Mouse (Mus musculus): ENCODE measurements at regions not wholly inside any gene's neighbourhood (a gene's known extent, or its start where the extent isn't known, plus 50 kb on each side); places are given as distances from the start of the nearest gene placed in this dataset.

GRCm38 (mm10) chr2:128521701-128522443, 69.1 kb upstream of the Spdye4c start:
- no peak for TF ChIP-seq MYOG (IDR thresholded peaks at IDR 0.05; ENCODE audit: control insufficient read depth, extremely low read depth, insufficient read length)
- no peak for TF ChIP-seq CEBPB (IDR thresholded peaks at IDR 0.05; ENCODE audit: low read depth)
- TF ChIP-seq USF1 (IDR thresholded peaks at IDR 0.05; ENCODE audit: low read depth) = no peak
- TF ChIP-seq CTCF (IDR thresholded peaks at IDR 0.05; ENCODE audit: control insufficient read depth, insufficient read depth, insufficient read length) = no peak
- TF ChIP-seq FOSL1 (IDR thresholded peaks at IDR 0.05; ENCODE audit: insufficient read depth, low read length, poor library complexity, severe bottlenecking) = no peak
- TF ChIP-seq MYOD1 (IDR thresholded peaks at IDR 0.05; ENCODE audit: control insufficient read depth, insufficient read length, low read depth) = no peak
- no peak for TF ChIP-seq MAX (IDR thresholded peaks at IDR 0.05)
- H3ac ChIP-seq (ENCODE audit: control insufficient read depth, insufficient read length, low read depth) = no peak overlapping the region
- no peaks in the 10 kb centered on the region for H3K79me3 ChIP-seq (ENCODE audit: low read depth)
- H3K79me2 ChIP-seq (ENCODE audit: control insufficient read depth, insufficient read depth) = no peaks in the 10 kb centered on the region
- H3K27me3 ChIP-seq (ENCODE audit: control insufficient read depth, insufficient read depth, insufficient read length) = no peaks in the 10 kb centered on the region
- no peaks in the 10 kb centered on the region for H3K36me3 ChIP-seq (ENCODE audit: control insufficient read depth, insufficient read depth)
- no peak overlapping the region for H3K4me3 ChIP-seq (ENCODE audit: insufficient read depth, poor library complexity, severe bottlenecking)

- H3K36me3 ChIP-seq (ENCODE audit: control insufficient read depth, insufficient read depth) = no peaks in the 10 kb centered on the region
- no peak for TF ChIP-seq CTCF (IDR thresholded peaks at IDR 0.05; ENCODE audit: control insufficient read depth, insufficient read depth, insufficient read length)
- TF ChIP-seq FOSL1 (IDR thresholded peaks at IDR 0.05; ENCODE audit: insufficient read depth, low read length, poor library complexity, severe bottlenecking) = no peak
- TF ChIP-seq MYOG (IDR thresholded peaks at IDR 0.05; ENCODE audit: control insufficient read depth, extremely low read depth, insufficient read length) = no peak
- TF ChIP-seq MYOD1 (IDR thresholded peaks at IDR 0.05; ENCODE audit: control insufficient read depth, insufficient read length, low read depth) = no peak
- TF ChIP-seq CEBPB (IDR thresholded peaks at IDR 0.05; ENCODE audit: low read depth) = no peak
- no peak for TF ChIP-seq MAX (IDR thresholded peaks at IDR 0.05)
- no peak for TF ChIP-seq USF1 (IDR thresholded peaks at IDR 0.05; ENCODE audit: low read depth)
- no peak overlapping the region for H3ac ChIP-seq (ENCODE audit: control insufficient read depth, insufficient read length, low read depth)
- H3K27me3 ChIP-seq (ENCODE audit: control insufficient read depth, insufficient read depth, insufficient read length) = no peaks in the 10 kb centered on the region
- no peaks in the 10 kb centered on the region for H3K79me2 ChIP-seq (ENCODE audit: control insufficient read depth, insufficient read depth)
- H3K4me3 ChIP-seq (ENCODE audit: insufficient read depth, poor library complexity, severe bottlenecking) = no peak overlapping the region
- no peaks in the 10 kb centered on the region for H3K79me3 ChIP-seq (ENCODE audit: low read depth)
Observed at GRCm38 (mm10) chr2:128523425-128524108, 67.4 kb upstream of the Spdye4c start.

DNA sequence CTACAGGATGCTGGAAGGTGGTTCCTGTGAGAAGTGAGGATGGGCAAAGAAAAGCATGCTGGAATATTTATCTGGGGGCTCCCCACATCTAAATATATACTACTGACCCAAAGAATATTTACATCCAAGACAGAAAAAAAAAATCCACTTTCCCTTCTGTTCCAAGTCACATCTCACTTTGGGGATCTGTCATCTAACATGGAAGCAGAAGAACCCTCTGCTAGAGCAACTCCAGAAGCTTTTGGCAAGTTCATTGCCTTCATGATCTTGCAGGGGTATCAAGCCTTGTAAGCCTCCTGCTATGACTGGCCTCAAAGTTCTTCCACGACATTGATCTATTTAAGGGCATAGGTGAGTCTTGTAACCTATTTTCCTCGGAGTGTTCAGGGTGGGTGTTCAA, 64.9 kb upstream of the Spdye4c start:
- H3K79me2 ChIP-seq (ENCODE audit: control insufficient read depth, insufficient read depth) = no peaks in the 10 kb centered on the region
- H3K36me3 ChIP-seq (ENCODE audit: control insufficient read depth, insufficient read depth) = no peaks in the 10 kb centered on the region
- H3K27me3 ChIP-seq (ENCODE audit: control insufficient read depth, insufficient read depth, insufficient read length) = no peaks in the 10 kb centered on the region
- TF ChIP-seq CTCF (IDR thresholded peaks at IDR 0.05; ENCODE audit: control insufficient read depth, insufficient read depth, insufficient read length) = no peak
- TF ChIP-seq MYOG (IDR thresholded peaks at IDR 0.05; ENCODE audit: control insufficient read depth, extremely low read depth, insufficient read length) = no peak
- no peak for TF ChIP-seq USF1 (IDR thresholded peaks at IDR 0.05; ENCODE audit: low read depth)
- TF ChIP-seq MAX (IDR thresholded peaks at IDR 0.05) = no peak
- no peak overlapping the region for H3ac ChIP-seq (ENCODE audit: control insufficient read depth, insufficient read length, low read depth)
- no peaks in the 10 kb centered on the region for H3K79me3 ChIP-seq (ENCODE audit: low read depth)
- H3K4me3 ChIP-seq (ENCODE audit: insufficient read depth, poor library complexity, severe bottlenecking) = no peak overlapping the region

DNA sequence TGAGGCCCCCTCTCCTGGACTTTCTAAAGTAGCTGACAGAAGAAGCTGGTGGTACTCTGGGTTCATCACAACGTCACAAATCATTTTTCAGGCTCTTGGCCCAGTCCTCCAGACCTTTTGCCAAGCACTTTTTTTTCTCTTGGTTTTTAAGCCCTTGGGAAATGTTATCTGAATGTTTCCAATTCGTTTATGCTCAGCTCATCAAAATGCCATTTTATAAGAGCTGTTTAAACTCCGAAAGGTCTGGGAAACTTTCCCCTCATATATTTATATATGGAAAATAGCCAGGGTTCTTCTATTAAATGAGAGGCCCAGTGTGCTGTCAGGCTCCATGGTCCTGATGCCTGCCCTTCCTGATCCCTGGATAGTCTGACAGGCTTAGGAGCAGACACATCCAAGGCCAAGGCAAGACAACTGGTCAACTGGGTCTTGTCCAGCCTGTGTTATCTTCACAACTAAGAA, 64.1 kb upstream of the Spdye4c start:
- Histone ChIP-seq H3K36me3 (ENCODE audit: control insufficient read depth, insufficient read depth) (no peaks in the 10 kb centered on the region), H3K4me3 (ENCODE audit: insufficient read depth, poor library complexity, severe bottlenecking) (no peak overlapping the region), H3ac (ENCODE audit: control insufficient read depth, insufficient read length, low read depth) (no peak overlapping the region), H3K27me3 (ENCODE audit: control insufficient read depth, insufficient read depth, insufficient read length) (no peaks in the 10 kb centered on the region), H3K79me3 (ENCODE audit: low read depth) (no peaks in the 10 kb centered on the region), H3K79me2 (ENCODE audit: control insufficient read depth, insufficient read depth) (no peaks in the 10 kb centered on the region)
- TF ChIP-seq MYOD1 (IDR thresholded peaks at IDR 0.05; ENCODE audit: control insufficient read depth, insufficient read length, low read depth) (no peak), USF1 (IDR thresholded peaks at IDR 0.05; ENCODE audit: low read depth) (no peak), MYOG (IDR thresholded peaks at IDR 0.05; ENCODE audit: control insufficient read depth, extremely low read depth, insufficient read length) (no peak), FOSL1 (IDR thresholded peaks at IDR 0.05; ENCODE audit: insufficient read depth, low read length, poor library complexity, severe bottlenecking) (no peak), MAX (IDR thresholded peaks at IDR 0.05) (no peak), CEBPB (IDR thresholded peaks at IDR 0.05; ENCODE audit: low read depth) (no peak), CTCF (IDR thresholded peaks at IDR 0.05; ENCODE audit: control insufficient read depth, insufficient read depth, insufficient read length) (no peak)

GRCm38 (mm10) chr2:128536294-128536693, 54.7 kb upstream of the Spdye4c start:
- Histone ChIP-seq H3K36me3 (ENCODE audit: control insufficient read depth, insufficient read depth) (no peaks in the 10 kb centered on the region), H3K4me3 (ENCODE audit: insufficient read depth, poor library complexity, severe bottlenecking) (no peak overlapping the region), H3K27me3 (ENCODE audit: control insufficient read depth, insufficient read depth, insufficient read length) (no peaks in the 10 kb centered on the region), H3K79me3 (ENCODE audit: low read depth) (no peaks in the 10 kb centered on the region), H3ac (ENCODE audit: control insufficient read depth, insufficient read length, low read depth) (no peak overlapping the region), H3K79me2 (ENCODE audit: control insufficient read depth, insufficient read depth) (no peaks in the 10 kb centered on the region)
- TF ChIP-seq USF1 (IDR thresholded peaks at IDR 0.05; ENCODE audit: low read depth) = no peak
- TF ChIP-seq FOSL1 (IDR thresholded peaks at IDR 0.05; ENCODE audit: insufficient read depth, low read length, poor library complexity, severe bottlenecking) = no peak
- no peak for TF ChIP-seq CTCF (IDR thresholded peaks at IDR 0.05; ENCODE audit: control insufficient read depth, insufficient read depth, insufficient read length)
- no peak for TF ChIP-seq MYOG (IDR thresholded peaks at IDR 0.05; ENCODE audit: control insufficient read depth, extremely low read depth, insufficient read length)
- TF ChIP-seq CEBPB (IDR thresholded peaks at IDR 0.05; ENCODE audit: low read depth) = no peak
- TF ChIP-seq MYOD1 (IDR thresholded peaks at IDR 0.05; ENCODE audit: control insufficient read depth, insufficient read length, low read depth) = no peak
- no peak for TF ChIP-seq MAX (IDR thresholded peaks at IDR 0.05)

Data from C2C12 (cell line).